Mouse (Mus musculus): ENCODE results near the gene Med27. TPM values are rescaled to one million over a fixed set of nuclear protein-coding genes. Genes with fewer than 3 reads are reported as not detected.

Gene Med27
- 73.2 and 73.5 TPM in 2 replicates for polyA plus RNA-seq (2012; rRNA removed)

DNA sequence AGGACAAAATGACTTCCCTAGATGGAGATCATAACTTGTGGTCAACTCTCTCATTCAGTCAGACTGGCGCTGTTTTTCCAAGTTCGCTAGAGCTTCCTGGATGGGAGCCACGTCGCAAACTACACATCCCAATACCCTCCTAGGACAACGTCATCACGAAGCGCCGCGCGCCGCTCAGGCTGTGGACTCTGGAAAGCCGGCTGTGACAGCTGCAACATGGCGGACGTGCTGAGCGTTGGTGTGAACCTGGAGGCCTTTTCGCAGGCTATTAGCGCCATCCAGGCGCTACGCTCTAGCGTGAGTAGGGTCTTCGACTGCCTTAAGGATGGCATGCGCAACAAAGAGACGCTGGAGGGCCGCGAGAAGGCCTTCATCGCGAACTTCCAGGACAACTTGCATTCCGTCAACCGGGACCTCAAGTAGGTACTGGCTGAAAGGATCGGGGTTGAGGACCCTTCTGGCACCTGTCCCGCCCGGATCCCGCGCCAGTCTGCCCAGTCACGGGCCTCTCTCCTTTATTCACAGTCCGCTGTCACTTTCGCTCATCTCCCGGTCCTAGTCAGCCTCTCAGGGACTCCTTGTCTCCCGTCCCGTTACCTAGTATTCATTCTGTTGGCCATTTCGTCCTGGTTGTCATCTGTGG, at the start of gene Med27:
TSS of gene Med27 (plus strand) at position 191 of the 643 bp plus-strand sequence.
- Histone ChIP-seq H3K4me3 (ENCODE audit: control insufficient read depth, insufficient read depth, low read length) (peak within 1 kb of the TSS; percentile 91), H3K27ac (ENCODE audit: control insufficient read depth, insufficient read depth, low read length) (no peak within 1 kb of the TSS), H3K27me3 (ENCODE audit: control insufficient read depth, insufficient read depth, low read length) (no peaks in the 10 kb centered on the region), H3K4me1 (replicated peaks; ENCODE audit: control insufficient read depth, insufficient read depth, low read length) (peaks cover 7% of the 10 kb centered on the region), H3K36me3 (ENCODE audit: control insufficient read depth, insufficient read depth, low read length) (no peaks in the 10 kb centered on the region; the same call in 1 of the 2 replicates)
- peak; percentile 94 for DNase-seq
- TF ChIP-seq POLR2A (IDR thresholded peaks at IDR 0.05; ENCODE audit: control insufficient read depth, extremely low read depth, insufficient read depth, low read length, poor library complexity), result peak; percentile 53
- peak; percentile 29; the same call in 1 of the 2 replicates for TF ChIP-seq CTCF (IDR thresholded peaks at IDR 0.05; ENCODE audit: borderline replicate concordance, control insufficient read depth, extremely low read depth, insufficient read depth, low read length, poor library complexity)
- WGBS, result 1% methylated on average over 41 of the region's 41 CpGs

DNA sequence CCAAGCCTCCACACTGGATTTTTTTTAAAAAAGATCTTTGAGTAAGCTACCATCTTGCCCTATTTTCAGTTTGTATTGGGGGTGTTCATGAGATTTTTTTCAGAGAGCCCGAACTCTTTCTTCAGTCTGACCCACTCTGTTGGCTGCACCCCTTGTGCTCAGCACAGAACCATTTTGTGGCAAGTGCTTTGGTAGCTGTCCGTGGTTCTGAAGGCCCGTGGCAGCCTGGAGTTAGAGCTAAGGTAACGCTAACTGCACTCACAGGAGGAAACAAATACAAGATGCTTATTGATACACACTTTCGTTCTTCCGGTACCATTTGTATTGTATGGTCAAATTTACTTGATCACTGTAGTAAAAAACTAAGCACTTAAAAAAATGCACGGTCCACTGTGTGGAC, 36.7 kb upstream of the Med27 start:
- no peaks in the 10 kb centered on the region for H3K27me3 ChIP-seq (ENCODE audit: control insufficient read depth, insufficient read depth, low read length)
- 44% methylated on average over 7 of the region's 7 CpGs for WGBS
- H3K27ac ChIP-seq (ENCODE audit: control insufficient read depth, insufficient read depth, low read length), result no peak overlapping the region
- H3K4me3 ChIP-seq (ENCODE audit: control insufficient read depth, insufficient read depth, low read length), result no peak overlapping the region
- no peaks in the 10 kb centered on the region for H3K36me3 ChIP-seq (ENCODE audit: control insufficient read depth, insufficient read depth, low read length)
- DNase-seq, result peak; percentile 2
- TF ChIP-seq CTCF (IDR thresholded peaks at IDR 0.05; ENCODE audit: borderline replicate concordance, control insufficient read depth, extremely low read depth, insufficient read depth, low read length, poor library complexity) (no peak), POLR2A (IDR thresholded peaks at IDR 0.05; ENCODE audit: control insufficient read depth, extremely low read depth, insufficient read depth, low read length, poor library complexity) (no peak)
- H3K4me1 ChIP-seq (replicated peaks; ENCODE audit: control insufficient read depth, insufficient read depth, low read length), result no peaks in the 10 kb centered on the region

GRCm38 (mm10) chr2:29312058-29312457, 34.6 kb upstream of the Med27 start:
- Histone ChIP-seq H3K4me1 (replicated peaks; ENCODE audit: control insufficient read depth, insufficient read depth, low read length) (no peaks in the 10 kb centered on the region), H3K36me3 (ENCODE audit: control insufficient read depth, insufficient read depth, low read length) (no peaks in the 10 kb centered on the region), H3K4me3 (ENCODE audit: control insufficient read depth, insufficient read depth, low read length) (no peak overlapping the region), H3K27me3 (ENCODE audit: control insufficient read depth, insufficient read depth, low read length) (no peaks in the 10 kb centered on the region), H3K27ac (ENCODE audit: control insufficient read depth, insufficient read depth, low read length) (no peak overlapping the region)
- DNase-seq, result no peak
- 79% methylated on average over 5 of the region's 5 CpGs for WGBS
- TF ChIP-seq CTCF (IDR thresholded peaks at IDR 0.05; ENCODE audit: borderline replicate concordance, control insufficient read depth, extremely low read depth, insufficient read depth, low read length, poor library complexity) (no peak), POLR2A (IDR thresholded peaks at IDR 0.05; ENCODE audit: control insufficient read depth, extremely low read depth, insufficient read depth, low read length, poor library complexity) (no peak)

DNA sequence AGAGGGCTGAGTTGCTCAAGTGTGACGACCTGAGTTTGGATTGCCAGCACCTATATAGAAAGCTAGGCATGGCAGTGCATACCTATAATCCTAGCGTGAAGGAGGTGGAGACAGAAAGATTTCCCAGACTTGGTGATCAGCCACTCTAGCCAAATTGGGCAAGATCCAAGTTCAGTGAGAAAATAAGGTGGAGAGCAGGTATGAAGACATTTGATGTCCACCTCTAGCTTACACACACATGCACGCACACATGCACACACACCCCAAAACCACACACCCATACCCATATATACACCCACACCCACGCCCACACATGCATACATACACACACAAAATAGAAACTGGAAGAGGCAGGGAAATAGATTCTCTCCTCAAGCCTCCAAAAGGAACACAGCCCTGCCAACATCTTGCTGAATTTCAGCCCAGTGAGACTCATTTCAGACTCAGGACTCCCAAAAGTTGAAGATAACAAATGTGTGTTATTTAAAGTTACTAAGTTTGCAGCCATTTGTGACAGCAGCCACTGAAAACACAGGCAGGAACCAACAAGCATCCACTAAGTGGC, 28.6 kb upstream of the Med27 start:
- Histone ChIP-seq H3K4me3 (ENCODE audit: control insufficient read depth, insufficient read depth, low read length) (no peak overlapping the region), H3K27me3 (ENCODE audit: control insufficient read depth, insufficient read depth, low read length) (no peaks in the 10 kb centered on the region), H3K36me3 (ENCODE audit: control insufficient read depth, insufficient read depth, low read length) (no peaks in the 10 kb centered on the region), H3K27ac (ENCODE audit: control insufficient read depth, insufficient read depth, low read length) (no peak overlapping the region), H3K4me1 (replicated peaks; ENCODE audit: control insufficient read depth, insufficient read depth, low read length) (no peaks in the 10 kb centered on the region)
- no peak for TF ChIP-seq POLR2A (IDR thresholded peaks at IDR 0.05; ENCODE audit: control insufficient read depth, extremely low read depth, insufficient read depth, low read length, poor library complexity)
- DNase-seq, result no peak
- 79% methylated on average over 4 of the region's 4 CpGs for WGBS

- WGBS, result 90% methylated on average over 3 of the region's 3 CpGs
- no peak for DNase-seq
- no peak for TF ChIP-seq POLR2A (IDR thresholded peaks at IDR 0.05; ENCODE audit: control insufficient read depth, extremely low read depth, insufficient read depth, low read length, poor library complexity)
- no peak for TF ChIP-seq CTCF (IDR thresholded peaks at IDR 0.05; ENCODE audit: borderline replicate concordance, control insufficient read depth, extremely low read depth, insufficient read depth, low read length, poor library complexity)
- H3K4me3 ChIP-seq (ENCODE audit: control insufficient read depth, insufficient read depth, low read length), result no peak overlapping the region
- no peaks in the 10 kb centered on the region for H3K4me1 ChIP-seq (replicated peaks; ENCODE audit: control insufficient read depth, insufficient read depth, low read length)
- no peak overlapping the region for H3K27ac ChIP-seq (ENCODE audit: control insufficient read depth, insufficient read depth, low read length)
- no peaks in the 10 kb centered on the region for H3K27me3 ChIP-seq (ENCODE audit: control insufficient read depth, insufficient read depth, low read length)
- no peaks in the 10 kb centered on the region for H3K36me3 ChIP-seq (ENCODE audit: control insufficient read depth, insufficient read depth, low read length)
Measured at GRCm38 (mm10) chr2:29318596-29318995, 28.0 kb upstream of the Med27 start.

DNA sequence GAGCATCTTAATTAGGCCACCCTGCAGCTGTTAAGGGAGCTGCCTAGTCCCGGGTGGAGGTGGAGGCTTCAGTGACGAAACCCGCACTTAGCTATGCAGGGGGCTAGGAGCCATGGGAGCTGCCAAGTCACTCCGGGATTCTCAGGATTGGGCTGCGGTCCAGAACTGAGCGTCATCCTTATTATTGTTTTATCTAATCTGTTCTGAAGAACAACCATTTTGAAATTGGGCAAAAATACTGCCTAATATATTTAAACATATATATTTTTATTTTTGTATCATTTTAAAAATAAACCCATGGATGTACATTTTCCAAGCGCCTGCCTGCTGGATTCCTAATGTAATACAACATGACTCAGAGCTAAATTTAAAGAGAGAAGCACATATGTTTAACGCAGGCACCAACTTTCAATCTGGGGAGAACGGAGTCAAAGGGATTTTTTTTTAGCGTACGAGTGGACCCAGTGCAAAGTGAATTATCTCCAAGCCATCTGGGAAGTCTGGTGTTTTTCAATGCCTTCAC, 26.3 kb upstream of the Med27 start:
- no peak for DNase-seq
- Histone ChIP-seq H3K36me3 (ENCODE audit: control insufficient read depth, insufficient read depth, low read length) (no peaks in the 10 kb centered on the region), H3K27me3 (ENCODE audit: control insufficient read depth, insufficient read depth, low read length) (no peaks in the 10 kb centered on the region), H3K4me1 (replicated peaks; ENCODE audit: control insufficient read depth, insufficient read depth, low read length) (no peaks in the 10 kb centered on the region), H3K4me3 (ENCODE audit: control insufficient read depth, insufficient read depth, low read length) (no peak overlapping the region), H3K27ac (ENCODE audit: control insufficient read depth, insufficient read depth, low read length) (no peak overlapping the region)
- no peak for TF ChIP-seq POLR2A (IDR thresholded peaks at IDR 0.05; ENCODE audit: control insufficient read depth, extremely low read depth, insufficient read depth, low read length, poor library complexity)
- TF ChIP-seq CTCF (IDR thresholded peaks at IDR 0.05; ENCODE audit: borderline replicate concordance, control insufficient read depth, extremely low read depth, insufficient read depth, low read length, poor library complexity), result no peak
- WGBS, result 87% methylated on average over 11 of the region's 11 CpGs
